Mouse (Mus musculus): ENCODE measurements around the gene Zpr1.

Gene Zpr1

GRCm38 (mm10) chr9:46329250-46329648 lies 56.4 kb downstream of the Zpr1 start:
- DNase-seq (ENCODE audit: low spot score), result no peak

GRCm38 (mm10) chr9:46329801-46330585 lies 57.1 kb downstream of the Zpr1 start:
- DNase-seq (ENCODE audit: low spot score), result no peak

GRCm38 (mm10) chr9:46330586-46330895 lies 57.7 kb downstream of the Zpr1 start:
- no peak for DNase-seq (ENCODE audit: low spot score)

GRCm38 (mm10) chr9:46331301-46331700 lies 58.4 kb downstream of the Zpr1 start:
- DNase-seq (ENCODE audit: low spot score), result no peak
